Mouse (Mus musculus): ENCODE results near the gene Ccdc34.

GRCm38 (mm10) chr2:110017087-110017486 lies 530 bp upstream of the Ccdc34 start:
- TF ChIP-seq CTCF (IDR thresholded peaks at IDR 0.05; ENCODE audit: insufficient read depth, low read depth, low read length) (no peak), POLR2A (IDR thresholded peaks at IDR 0.05; ENCODE audit: insufficient read depth, low read depth, low read length) (no peak)

Measured in olfactory bulb, adult 2 months (tissue).